Mouse (Mus musculus) hindbrain, embryonic 11.5 days (tissue): ENCODE measurements around the gene Henmt1. TPM values are rescaled to one million over a fixed set of nuclear protein-coding genes. Genes with fewer than 3 reads are reported as not detected.

Source experiments
- ATAC-seq: fragments of 200-750 bp; cut with Nextera tagmentation; 2 replicates; pipeline ENCODE4 v1.8.0; 2017; ENCODE audit warnings: mild to moderate bottlenecking, moderate TSS enrichment, moderate library complexity; ENCODE audit not compliant: low FRiP score
- DNase-seq: peaks from one replicate; pipeline ENCODE4 v3.0.0-alpha.2; 2015; ENCODE audit warnings: low spot score
- H3K27ac ChIP-seq: fragments of 300-500 bp; sonication (generic); 2 replicates; pipeline ENCODE4 v1.5.1; 2014; ENCODE audit warnings: mild to moderate bottlenecking, low read depth, low read length
- H3K27me3 ChIP-seq: fragments of 300-500 bp; sonication (generic); 2 replicates; pipeline ENCODE4 v1.6.1; 2014; ENCODE audit warnings: mild to moderate bottlenecking, low read length, moderate library complexity, mixed read lengths; ENCODE audit not compliant: control insufficient read depth, insufficient read depth
- H3K36me3 ChIP-seq: fragments of 300-500 bp; sonication (generic); 2 replicates; pipeline ENCODE4 v1.6.1; 2014; ENCODE audit warnings: mild to moderate bottlenecking, low read length, moderate library complexity, mixed read lengths; ENCODE audit not compliant: control insufficient read depth, insufficient read depth
- H3K4me1 ChIP-seq: fragments of 300-500 bp; sonication (generic); replicated peaks from 2 replicates; pipeline ENCODE4 v1.6.1; 2014; ENCODE audit warnings: low read length, mixed read lengths; ENCODE audit not compliant: control insufficient read depth, insufficient read depth
- H3K4me2 ChIP-seq: fragments of 300-500 bp; sonication (generic); replicated peaks from 2 replicates; pipeline ENCODE4 v1.6.1; 2014; ENCODE audit warnings: mild to moderate bottlenecking, low read depth, low read length
- H3K4me3 ChIP-seq: fragments of 300-500 bp; sonication (generic); 2 replicates; pipeline ENCODE4 v1.5.1; 2014; ENCODE audit warnings: low read depth, low read length
- H3K9ac ChIP-seq: fragments of 300-500 bp; sonication (generic); 2 replicates; pipeline ENCODE4 v1.6.1; 2014; ENCODE audit warnings: low read depth, low read length
- H3K9me3 ChIP-seq: fragments of 300-500 bp; sonication (generic); 2 replicates; pipeline ENCODE4 v1.6.1; 2016; ENCODE audit warnings: low read length; ENCODE audit not compliant: control insufficient read depth
- WGBS: fragments of 180-500 bp; shearing (Covaris S2); extraction: QIAGEN DNeasy Blood & Tissue Kit; methylation state at CpG from one replicate; pipeline ENCODE4 v1.1.7; 2014; 5-methylcytosine and 5-hydroxymethylcytosine counted together
- polyA plus RNA-seq: library from polyadenylated mRNA; unstranded; fragments of >200 nt; fragmentation: Nextera tagmentation; extraction: Ambion mirVana; gene quantifications from 2 replicates; pipeline ENCODE4 v1.2.1, GENCODE M21; 2014

Gene Henmt1
- polyA plus RNA-seq = 0.52 and 0.84 TPM in 2 replicates

DNA sequence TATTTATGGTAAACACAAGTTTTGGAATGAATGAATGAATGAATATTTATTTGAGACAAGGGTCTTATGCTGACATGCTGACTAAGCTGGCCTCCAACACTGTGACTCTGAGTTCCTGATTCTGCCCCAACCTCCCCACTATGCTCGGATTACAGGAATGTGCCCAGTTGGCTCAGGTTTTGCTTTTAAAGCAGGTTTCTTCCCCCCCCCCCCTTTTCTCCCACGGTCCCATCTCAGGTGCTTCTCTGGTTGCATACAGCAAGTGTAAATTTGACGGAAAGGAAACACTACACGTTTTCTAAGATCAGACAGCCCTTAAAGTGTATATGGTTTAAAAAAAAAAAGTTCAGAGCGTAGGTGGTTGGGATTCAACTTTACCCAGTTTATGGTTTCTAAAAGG is at the start of gene Henmt1:
TSS of gene Henmt1 (plus strand) at position 301 of the 400 bp plus-strand sequence.
- DNase-seq (no peak), ATAC-seq (no peak)
- Histone ChIP-seq H3K4me1 (no peaks in the 10 kb centered on the region), H3K4me3 (peak within 1 kb of the TSS; percentile 16; the same call in 1 of the 2 replicates), H3K27me3 (no peaks in the 10 kb centered on the region), H3K36me3 (no peaks in the 10 kb centered on the region), H3K4me2 (peak within 1 kb of the TSS; percentile 40), H3K9ac (no peak within 1 kb of the TSS), H3K9me3 (no peaks in the 10 kb centered on the region), H3K27ac (no peak within 1 kb of the TSS)
- 82% methylated on average over 5 of the region's 5 CpGs for WGBS

- H3K27me3 ChIP-seq = no peaks in the 10 kb centered on the region
- H3K9ac ChIP-seq = no peak within 1 kb of the TSS
- no peaks in the 10 kb centered on the region for H3K36me3 ChIP-seq
- ATAC-seq = no peak
- H3K9me3 ChIP-seq = no peaks in the 10 kb centered on the region
- no peak for DNase-seq
- no peak within 1 kb of the TSS for H3K4me2 ChIP-seq
- H3K4me1 ChIP-seq = no peaks in the 10 kb centered on the region
- WGBS = 98% methylated on average over 1 of the region's 1 CpGs
- H3K27ac ChIP-seq = no peak within 1 kb of the TSS
- H3K4me3 ChIP-seq = no peak within 1 kb of the TSS
Observed at GRCm38 (mm10) chr3:108889908-108890307, 49.8 kb upstream of the Henmt1 start, which contains the start of gene Fndc7. Gene Fndc7, minus strand, starts transcription at chr3:108890008.

DNA sequence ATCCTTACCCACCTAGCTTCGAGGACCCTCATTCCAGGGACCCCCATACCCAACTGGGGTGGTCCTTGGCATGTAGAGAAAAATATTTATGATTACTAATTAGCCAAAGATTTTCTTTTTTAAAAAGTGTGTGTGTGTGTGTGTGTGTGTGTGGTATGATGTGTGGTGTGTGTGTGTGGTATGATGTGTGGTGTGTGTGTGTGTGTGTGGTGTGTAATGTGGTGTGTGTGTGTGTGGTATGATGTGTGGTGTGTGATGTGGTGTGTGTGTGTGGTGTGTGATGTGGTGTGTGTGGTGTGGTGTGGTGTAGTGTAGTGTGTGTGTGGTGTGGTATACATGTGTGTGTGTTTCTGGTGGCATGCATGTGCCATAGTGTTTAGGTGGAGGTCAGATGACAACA is 47.6 kb upstream of the Henmt1 start:
- H3K4me1 ChIP-seq = no peaks in the 10 kb centered on the region
- no peak overlapping the region for H3K27ac ChIP-seq
- H3K27me3 ChIP-seq = no peaks in the 10 kb centered on the region
- H3K4me2 ChIP-seq = no peak overlapping the region
- whole genome bisulfite sequencing = 92% methylated on average over 1 of the region's 1 CpGs
- no peak for DNase-seq
- H3K9me3 ChIP-seq = no peaks in the 10 kb centered on the region
- H3K9ac ChIP-seq = no peak overlapping the region
- no peak overlapping the region for H3K4me3 ChIP-seq
- no peaks in the 10 kb centered on the region for H3K36me3 ChIP-seq
- no peak for ATAC-seq

DNA sequence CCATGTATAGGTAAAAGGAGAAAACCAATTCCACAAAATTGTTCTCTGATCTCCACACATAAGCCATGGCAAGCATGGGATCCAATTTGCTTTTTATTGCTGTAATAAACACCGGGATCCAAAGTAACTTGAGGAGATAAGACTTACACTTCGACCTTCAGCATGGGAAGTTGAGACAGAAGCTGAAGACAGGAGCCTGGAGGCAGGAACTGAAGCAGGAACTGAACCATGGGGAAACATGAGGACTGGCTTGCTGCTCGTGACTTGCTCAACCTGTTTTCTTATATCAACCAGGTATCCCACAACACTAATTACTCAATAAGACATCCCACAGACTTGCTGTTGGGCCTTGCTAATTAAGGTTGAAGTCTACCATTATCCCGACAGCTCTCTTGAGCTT is 46.8 kb upstream of the Henmt1 start:
- H3K27ac ChIP-seq = no peak overlapping the region
- H3K4me2 ChIP-seq = no peak overlapping the region
- DNase-seq (no peak), ATAC-seq (no peak)
- no peaks in the 10 kb centered on the region for H3K4me1 ChIP-seq
- H3K27me3 ChIP-seq = no peaks in the 10 kb centered on the region
- H3K36me3 ChIP-seq = no peaks in the 10 kb centered on the region
- H3K9me3 ChIP-seq = no peaks in the 10 kb centered on the region
- WGBS = 82% methylated on average over 4 of the region's 4 CpGs
- no peak overlapping the region for H3K4me3 ChIP-seq
- no peak overlapping the region for H3K9ac ChIP-seq

- DNase-seq (no peak), ATAC-seq (no peak)
- Histone ChIP-seq H3K9ac (no peak overlapping the region), H3K36me3 (no peaks in the 10 kb centered on the region; the same call in 1 of the 2 replicates), H3K4me3 (no peak overlapping the region), H3K4me2 (no peak overlapping the region), H3K27me3 (no peaks in the 10 kb centered on the region), H3K4me1 (no peaks in the 10 kb centered on the region), H3K27ac (no peak overlapping the region), H3K9me3 (no peaks in the 10 kb centered on the region)
- 94% methylated on average over 4 of the region's 4 CpGs for WGBS
Observed at GRCm38 (mm10) chr3:108898640-108899039, 41.0 kb upstream of the Henmt1 start.

DNA sequence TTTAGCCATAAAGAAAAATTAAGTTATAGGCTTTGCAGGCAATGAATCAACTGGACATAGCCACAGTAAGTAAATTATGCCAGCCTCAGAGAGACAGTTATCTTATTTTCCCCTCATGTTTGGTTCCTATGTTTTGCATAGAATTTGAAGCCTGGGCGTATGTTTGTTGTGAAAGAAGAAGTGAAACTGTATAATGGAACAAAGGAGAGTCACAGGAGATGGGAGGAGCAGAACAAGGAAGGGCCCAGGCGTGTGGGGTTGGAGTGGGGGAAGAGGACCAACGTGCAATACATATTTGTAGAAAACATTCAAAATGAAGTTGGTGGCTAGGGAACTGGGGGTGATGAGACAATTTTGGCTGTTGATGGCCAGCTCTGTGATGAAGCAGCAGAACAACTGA is 39.5 kb upstream of the Henmt1 start:
- ATAC-seq = no peak
- DNase-seq = no peak
- WGBS = 84% methylated on average over 3 of the region's 3 CpGs

GRCm38 (mm10) chr3:108900681-108901080 is 39.0 kb upstream of the Henmt1 start:
- no peak for ATAC-seq
- whole genome bisulfite sequencing = 80% methylated on average over 5 of the region's 5 CpGs

More for the DNA sequence above, 39.5 kb upstream of the Henmt1 start:
- H3K4me3 ChIP-seq = no peak overlapping the region
- no peaks in the 10 kb centered on the region for H3K9me3 ChIP-seq
- H3K36me3 ChIP-seq = peaks cover 10% of the 10 kb centered on the region; the same call in 1 of the 2 replicates
- H3K27ac ChIP-seq = no peak overlapping the region
- H3K9ac ChIP-seq = no peak overlapping the region
- no peak overlapping the region for H3K4me2 ChIP-seq
- no peaks in the 10 kb centered on the region for H3K27me3 ChIP-seq
- H3K4me1 ChIP-seq = no peaks in the 10 kb centered on the region

DNA sequence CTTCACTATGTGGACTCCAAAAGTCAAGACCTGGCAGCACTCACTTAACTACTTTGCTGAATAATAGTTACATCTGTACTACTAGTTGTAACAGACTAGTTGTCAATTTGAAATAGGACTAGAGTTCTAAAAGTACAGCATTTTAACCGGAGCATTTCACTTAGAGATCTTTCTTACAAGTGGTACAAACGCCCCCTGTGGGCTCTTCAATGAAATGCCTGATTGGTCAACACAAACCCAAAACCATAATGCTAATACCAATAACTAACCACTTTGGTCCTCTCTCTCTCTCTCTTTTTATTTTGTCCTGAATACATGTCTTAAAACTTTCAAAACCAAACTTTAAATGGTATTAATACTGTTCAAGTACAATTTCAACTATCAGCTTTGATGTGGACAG is 37.6 kb upstream of the Henmt1 start:
- H3K27ac ChIP-seq = no peak overlapping the region
- no peak for DNase-seq
- H3K4me2 ChIP-seq = no peak overlapping the region
- no peaks in the 10 kb centered on the region for H3K27me3 ChIP-seq
- no peak overlapping the region for H3K9ac ChIP-seq
- no peak overlapping the region for H3K4me3 ChIP-seq
- no peak for ATAC-seq
- 61% methylated on average over 2 of the region's 2 CpGs for WGBS
- peaks cover 10% of the 10 kb centered on the region; the same call in 1 of the 2 replicates for H3K36me3 ChIP-seq
- H3K9me3 ChIP-seq = no peaks in the 10 kb centered on the region
- H3K4me1 ChIP-seq = no peaks in the 10 kb centered on the region

More at GRCm38 (mm10) chr3:108900681-108901080, 39.0 kb upstream of the Henmt1 start:
- H3K4me3 ChIP-seq = no peak overlapping the region
- no peaks in the 10 kb centered on the region for H3K9me3 ChIP-seq
- H3K36me3 ChIP-seq = peaks cover 10% of the 10 kb centered on the region; the same call in 1 of the 2 replicates
- no peaks in the 10 kb centered on the region for H3K4me1 ChIP-seq
- no peak overlapping the region for H3K27ac ChIP-seq
- DNase-seq = no peak
- H3K27me3 ChIP-seq = no peaks in the 10 kb centered on the region
- no peak overlapping the region for H3K9ac ChIP-seq
- H3K4me2 ChIP-seq = no peak overlapping the region

DNA sequence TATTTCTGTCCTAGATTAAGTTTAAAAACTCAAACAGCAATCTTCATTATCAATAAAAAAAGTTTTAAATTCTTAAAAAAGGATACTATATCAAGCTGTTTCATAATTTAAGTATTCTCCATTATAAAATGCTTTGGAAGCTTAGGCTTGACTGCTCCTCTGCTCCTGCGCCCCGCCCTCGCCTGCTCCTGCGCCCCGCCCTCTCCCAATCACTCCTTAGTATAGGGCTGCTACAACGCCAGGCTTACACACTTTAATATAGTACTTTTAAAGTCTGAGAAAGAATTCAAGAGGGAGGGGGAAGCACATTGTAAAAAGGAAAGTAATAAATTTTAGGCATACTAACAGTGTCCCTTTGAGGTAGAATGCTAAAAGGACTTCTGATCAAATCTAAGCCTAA is 36.7 kb upstream of the Henmt1 start:
- peaks cover 10% of the 10 kb centered on the region; the same call in 1 of the 2 replicates for H3K36me3 ChIP-seq
- no peak for DNase-seq
- 97% methylated on average over 6 of the region's 6 CpGs for WGBS

More for the DNA sequence above, 36.7 kb upstream of the Henmt1 start:
- Histone ChIP-seq H3K27ac (no peak overlapping the region), H3K9me3 (no peaks in the 10 kb centered on the region), H3K4me1 (no peaks in the 10 kb centered on the region), H3K9ac (no peak overlapping the region), H3K4me2 (no peak overlapping the region), H3K4me3 (no peak overlapping the region), H3K27me3 (no peaks in the 10 kb centered on the region)
- no peak for ATAC-seq
